Mouse (Mus musculus) erythroblast, embryonic 14.5 days (primary cell): ENCODE measurements around the gene Tulp4.

Experiments
- GATA1 ChIP-seq: IDR thresholded peaks from 2 replicates; pipeline ENCODE4 v1.6.1; 2012; ENCODE audit warnings: low read length, inconsistent platforms, mixed read lengths
- TAL1 ChIP-seq: IDR thresholded peaks from 3 replicates; pipeline ENCODE4 v1.6.1; 2012; ENCODE audit warnings: low read length, inconsistent platforms, mixed read lengths

DNA sequence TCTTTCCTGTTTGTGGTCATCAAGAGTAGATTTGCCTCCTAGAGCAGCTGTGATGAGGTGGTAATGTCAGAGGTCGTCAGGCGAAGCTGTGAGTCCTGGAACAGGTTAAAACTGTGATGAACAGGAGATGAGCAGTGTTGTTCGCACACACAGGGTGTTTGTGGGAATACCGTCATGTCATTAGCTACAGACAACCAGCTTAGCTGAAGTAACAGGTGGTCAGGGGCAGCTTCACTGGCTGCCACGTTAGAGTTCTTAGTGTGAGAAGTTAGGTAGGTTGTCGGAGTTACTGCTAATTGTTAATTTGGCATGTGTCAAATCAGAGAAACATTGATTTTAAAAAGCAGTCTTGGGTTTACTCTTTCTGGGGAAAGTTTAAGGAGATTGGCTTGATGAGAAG lies 7.4 kb downstream of the Tulp4 start:
- TF ChIP-seq TAL1 = no peak
- no peak for TF ChIP-seq GATA1
